Mouse (Mus musculus) heart, postnatal 36 days (tissue): ENCODE data around the gene Fam90a1b. TPM values are rescaled to one million over a fixed set of nuclear protein-coding genes. Genes with fewer than 3 reads are reported as not detected.
"Not testable (repeated sequence)": the region's sequence is repeated elsewhere in the genome, so short reads cannot be mapped to it uniquely, and the experiment has no call there.

Experiments used
- DNase-seq, 2 experiments: peaks; one replicate each; pipeline ENCODE4 v3.0.0; 2021 to 2022
- intact Hi-C: fragments of 180-260 bp; cut with DNase I; formaldehyde crosslinking; loops from one replicate; pipeline ENCODE4 v1.15.1; 2025
- microRNA-seq, 2 experiments: library from miRNA; unstranded; fragments of <30 nt; microRNA quantifications; one replicate each; pipeline ENCODE4 v1.2.0; 2021; ENCODE audit warnings: borderline number of aligned reads in 2 of 2
- total RNA-seq, 2 experiments: library from RNA; stranded (reverse); gene quantifications; 2 replicates each; pipeline ENCODE4 v1.2.3; 2021

The Fam90a1b gene
- total RNA-seq = not detected

DNA sequence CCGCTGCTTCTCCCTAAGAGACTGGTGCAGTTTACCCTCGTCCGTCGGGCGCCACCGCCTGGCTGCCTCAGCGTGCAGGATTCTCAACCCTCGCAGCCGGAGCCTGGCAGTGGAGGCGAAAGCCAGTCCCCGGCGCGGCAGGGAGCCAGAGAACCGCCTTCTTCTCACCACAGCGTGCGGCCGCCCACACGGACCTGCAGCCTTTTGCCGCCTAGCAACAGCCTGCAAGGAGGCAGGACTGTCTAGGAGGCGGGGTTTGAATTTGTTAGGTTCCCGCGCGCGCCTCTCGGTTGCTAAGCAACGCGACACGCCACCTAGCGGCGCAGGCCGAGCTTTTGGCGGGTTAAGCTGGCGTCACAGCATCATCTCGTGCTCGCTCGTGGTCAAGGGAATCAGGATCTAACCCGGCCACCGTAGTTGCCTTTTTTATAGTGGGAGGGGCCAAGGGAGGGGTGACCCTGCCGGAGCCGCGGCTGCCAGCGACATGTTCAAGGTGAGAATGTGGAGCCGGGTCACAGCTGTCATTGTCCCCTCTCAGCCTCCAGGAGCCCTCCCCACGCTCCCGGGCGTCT is at the start of gene Fam90a1b, which contains the start of gene Apoo:
Gene Fam90a1b (minus strand): TSS at position 108 of the 572 bp plus-strand sequence.
Gene Apoo (plus strand): TSS at position 448 of the 572 bp plus-strand sequence.
- intact Hi-C loops = loop anchor here (1.0 to 5.0 kb wide), 3 partner anchors 77 to 176 kb away; partner anchors contain the start of gene Maged1
- peak; percentile 95 for DNase-seq

DNA sequence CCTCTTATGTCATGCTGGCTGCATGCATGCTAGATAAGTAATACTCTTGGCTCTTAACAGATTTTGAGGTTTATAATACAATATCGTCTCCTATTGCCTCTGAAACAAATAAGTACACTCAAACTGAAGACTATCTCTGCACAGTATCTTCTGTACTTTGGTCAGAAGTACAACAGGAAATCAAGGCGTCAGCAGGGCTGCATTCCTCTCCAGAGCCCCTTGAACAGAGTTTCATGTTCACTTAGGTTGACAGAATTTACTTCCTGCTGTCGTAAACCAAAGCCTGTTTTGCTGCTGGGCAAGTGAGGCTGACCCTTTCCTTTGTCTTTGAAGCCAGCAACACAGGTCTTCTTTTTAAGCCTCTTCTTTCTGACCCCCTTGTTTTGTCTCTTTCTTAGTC is 42.4 kb upstream of the Fam90a1b start:
- DNase-seq = no peak
- intact Hi-C loops = no loop called here

DNA sequence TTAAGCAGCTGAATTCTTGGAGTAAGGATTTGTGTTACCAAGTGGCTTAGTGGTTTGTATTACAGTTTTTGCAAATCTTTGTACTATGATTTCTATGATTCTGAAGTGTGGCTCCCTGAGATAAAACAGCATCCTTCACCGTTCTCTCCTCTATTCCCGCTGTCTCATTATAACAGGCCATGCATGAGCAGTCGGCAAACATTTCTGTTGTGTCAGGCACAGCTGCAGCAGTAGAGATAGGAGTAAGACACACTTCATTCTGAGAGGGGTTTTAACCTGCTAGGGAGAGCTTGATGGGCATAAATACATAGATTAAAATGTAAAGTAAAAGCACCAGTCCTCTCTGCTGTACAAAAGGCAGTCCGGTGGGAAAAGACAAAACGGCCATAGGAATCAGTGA is 12.2 kb upstream of the Fam90a1b start:
- intact Hi-C loops = no loop called here
- no peak for DNase-seq

DNA sequence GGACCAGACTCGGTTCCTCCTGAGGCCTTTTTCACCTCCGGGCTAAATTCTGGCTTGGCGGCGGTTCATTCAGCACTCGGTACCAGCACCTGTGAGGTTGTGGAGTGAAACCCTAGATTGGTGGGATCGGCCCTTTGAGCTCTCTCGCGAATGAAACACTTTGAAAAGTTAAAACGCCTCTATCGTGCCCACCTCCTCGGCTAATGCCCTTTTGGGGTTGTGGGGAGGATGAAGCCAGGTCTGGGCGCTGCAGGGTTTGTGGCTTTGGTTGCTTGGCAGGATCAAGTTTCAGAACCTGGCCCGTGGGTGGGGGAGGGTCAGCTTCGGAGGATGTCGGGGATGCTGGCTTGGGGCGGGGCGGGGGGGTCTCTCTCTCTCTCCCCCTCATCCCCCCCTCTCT is 671 bp upstream of the Fam90a1b start:
- intact Hi-C loops = loop anchor here (5.0 kb wide), 2 partner anchors 130 to 175 kb away; partner anchors contain the start of gene Maged1
- no peak for DNase-seq

DNA sequence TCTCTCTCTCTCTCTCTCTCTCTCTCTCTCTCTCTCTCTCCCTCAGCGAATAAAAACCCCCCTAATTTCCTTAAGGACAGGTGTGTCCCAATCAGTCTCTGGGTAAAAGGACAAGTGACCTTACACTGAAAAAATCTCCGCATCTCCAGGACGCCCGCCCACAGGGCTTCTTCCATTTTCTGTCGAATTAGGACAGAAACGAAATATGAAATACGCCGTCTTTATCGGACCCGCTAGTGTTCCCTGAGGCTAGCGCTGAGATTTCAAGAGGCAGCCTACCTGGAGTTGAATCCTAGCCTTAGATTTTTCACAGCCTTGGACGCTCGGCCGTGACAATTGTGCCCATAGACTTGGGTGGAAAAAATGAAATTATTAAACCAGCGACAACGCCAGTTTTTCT is 548 bp downstream of the Fam90a1b start:
- intact Hi-C loops = loop anchor here (1.0 to 5.0 kb wide), 3 partner anchors 77 to 176 kb away; partner anchors contain the start of gene Maged1
- peak in 1 of 2 experiments; percentile 24 for DNase-seq

DNA sequence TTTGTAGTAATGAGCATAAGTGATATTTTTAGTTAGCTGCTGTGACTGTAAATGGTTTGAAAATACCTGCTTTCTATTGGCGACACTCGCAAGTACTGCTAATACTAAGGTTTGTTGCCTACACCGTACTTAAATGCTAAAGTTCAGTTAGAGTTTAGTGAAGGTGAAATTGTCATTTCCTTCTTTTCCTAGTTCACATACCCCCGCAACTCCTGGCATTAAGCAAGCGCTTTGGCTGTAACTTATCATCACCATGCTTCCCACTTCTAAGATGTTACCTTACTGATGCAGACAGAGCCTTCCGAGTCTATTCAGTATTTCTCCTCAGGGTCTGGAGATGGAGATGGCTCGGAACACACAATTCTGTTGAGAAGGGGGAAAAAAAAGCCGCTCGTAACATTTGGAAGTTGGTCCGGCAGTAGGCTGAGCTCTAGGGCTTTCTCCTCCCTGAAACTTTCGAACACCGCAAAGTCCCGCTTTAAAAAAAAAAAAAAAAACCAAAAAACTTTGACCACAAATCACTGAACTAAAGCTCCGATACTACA is 1.1 kb downstream of the Fam90a1b start:
- intact Hi-C loops = loop anchor here (5.0 kb wide), 2 partner anchors 128 to 177 kb away; partner anchors contain the start of gene Maged1
- peak in 1 of 2 experiments; percentile 9 for DNase-seq

DNA sequence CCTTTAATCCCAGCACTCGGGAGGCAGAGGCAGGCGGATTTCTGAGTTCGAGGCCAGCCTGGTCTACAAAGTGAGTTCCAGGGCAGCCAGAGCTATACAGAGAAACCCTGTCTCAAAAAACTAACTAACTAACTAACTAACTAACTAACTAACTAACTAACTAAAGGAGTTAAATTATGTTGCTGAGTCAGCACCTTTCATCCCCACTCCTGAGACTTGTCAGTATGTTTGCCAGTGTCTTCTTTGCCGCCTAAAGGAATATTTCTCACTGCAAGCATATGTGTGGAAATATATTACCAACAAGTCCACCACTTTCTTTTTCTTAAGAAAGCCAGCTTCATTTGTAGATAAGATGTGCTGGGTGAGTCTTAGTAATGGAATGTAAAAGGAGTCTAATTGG is 22.9 kb downstream of the Fam90a1b start:
- DNase-seq, intact Hi-C loops: not testable (repeated sequence)

DNA sequence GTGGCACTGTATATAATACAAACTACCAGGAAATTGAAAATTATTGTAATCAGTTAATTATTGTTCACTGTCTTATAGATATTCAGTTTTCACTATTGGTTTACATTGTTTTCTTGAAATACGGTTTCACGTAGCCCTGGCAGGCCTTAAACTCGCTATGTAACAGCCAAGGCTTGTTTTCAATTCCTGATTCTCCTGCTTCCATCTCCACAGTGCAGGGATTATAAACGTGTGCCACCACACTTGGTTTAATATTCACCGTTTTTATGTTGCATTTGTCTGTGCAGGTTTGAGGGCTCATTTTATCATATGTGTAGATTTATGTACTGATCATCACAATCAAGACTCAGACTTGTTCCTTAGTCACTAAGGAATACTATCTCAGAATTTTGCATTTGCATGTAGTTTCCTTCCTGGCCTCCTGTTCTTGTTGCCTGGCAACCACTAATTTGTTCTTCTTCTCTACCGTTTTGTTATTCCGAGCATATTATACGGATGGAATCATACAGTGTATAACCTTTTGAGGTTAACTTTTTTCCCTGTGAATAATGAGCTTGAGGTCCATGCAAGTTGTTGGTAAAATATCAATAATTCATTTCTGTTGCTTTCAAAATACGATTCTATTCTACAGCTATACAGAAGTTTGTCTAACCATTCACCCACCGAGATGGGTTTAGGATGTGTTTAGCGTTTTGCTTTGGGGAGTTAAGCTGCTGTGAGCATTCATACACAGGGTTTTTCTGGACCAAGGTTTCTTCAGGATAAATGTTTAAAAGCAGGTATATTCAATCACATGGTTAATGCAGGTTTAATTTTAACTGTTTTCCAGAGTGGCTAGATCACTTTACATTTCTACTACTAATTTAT is 45.3 kb downstream of the Fam90a1b start:
- no peak for DNase-seq
- intact Hi-C loops = no loop called here

Small RNA genes lying within 50 kb of the gene (microRNA-seq; reads per million reads assigned to microRNA genes)
- 0 reads per million in 2 experiments for gene Gm44477

Other genes starting within 250 kb of the Fam90a1b start
- gene Zfx, start 243.1 kb downstream of the Fam90a1b start, total RNA-seq = 10 to 100 TPM; 24.9 to 29.0 TPM
- gene Eif2s3x, start 153.9 kb downstream of the Fam90a1b start, total RNA-seq = 100 to 1,000 TPM; 100 to 154 TPM
- 10 to 100 TPM in 1 of 2 experiments, 1 to 10 TPM in 1; 8.6 to 10.8 TPM for gene Klhl15, start 132.2 kb downstream of the Fam90a1b start, total RNA-seq
- gene Apoo, start 340 bp upstream of the Fam90a1b start, total RNA-seq = 100 to 1,000 TPM; 206 to 252 TPM
- 10 to 100 TPM; 91.1 to 98.4 TPM for gene Maged1, start 175.4 kb upstream of the Fam90a1b start, total RNA-seq